Mouse (Mus musculus) thymus, postnatal 25 days (tissue): ENCODE data around the gene Nfatc2.

Source experiments
- DNase-seq: peaks from one replicate; pipeline ENCODE4 v3.0.0; 2022

Nfatc2 gene

GRCm38 (mm10) chr2:168526547-168527429 lies 74.7 kb downstream of the Nfatc2 start:
- DNase-seq = no peak

- no peak for DNase-seq
Observed at GRCm38 (mm10) chr2:168525391-168526154, 75.9 kb downstream of the Nfatc2 start.

- DNase-seq = peak; percentile 52
Observed at GRCm38 (mm10) chr2:168524905-168525381, 76.5 kb downstream of the Nfatc2 start.

GRCm38 (mm10) chr2:168522247-168522646 lies 79.2 kb downstream of the Nfatc2 start:
- no peak for DNase-seq

GRCm38 (mm10) chr2:168520771-168521170 lies 80.7 kb downstream of the Nfatc2 start:
- DNase-seq = no peak

- DNase-seq = no peak
Observed at GRCm38 (mm10) chr2:168519589-168519988, 81.9 kb downstream of the Nfatc2 start.

- DNase-seq = no peak
Observed at GRCm38 (mm10) chr2:168518256-168518659, 83.2 kb downstream of the Nfatc2 start.

- no peak for DNase-seq
Observed at GRCm38 (mm10) chr2:168517774-168518173, 83.7 kb downstream of the Nfatc2 start.

- DNase-seq = no peak
Observed at GRCm38 (mm10) chr2:168516717-168517116, 84.7 kb downstream of the Nfatc2 start.

GRCm38 (mm10) chr2:168515466-168515865 lies 86.0 kb downstream of the Nfatc2 start:
- no peak for DNase-seq

GRCm38 (mm10) chr2:168514131-168514530 lies 87.3 kb downstream of the Nfatc2 start:
- no peak for DNase-seq

- DNase-seq = no peak
Observed at GRCm38 (mm10) chr2:168511529-168511928, 89.9 kb downstream of the Nfatc2 start.

- DNase-seq = no peak
Observed at GRCm38 (mm10) chr2:168508469-168509198, 92.8 kb downstream of the Nfatc2 start.

GRCm38 (mm10) chr2:168504431-168505182 lies 96.8 kb downstream of the Nfatc2 start:
- DNase-seq = no peak

- DNase-seq = no peak
Observed at GRCm38 (mm10) chr2:168503735-168504134, 97.7 kb downstream of the Nfatc2 start.

GRCm38 (mm10) chr2:168500750-168501149 lies 100.7 kb downstream of the Nfatc2 start:
- DNase-seq = no peak

- DNase-seq = no peak
Observed at GRCm38 (mm10) chr2:168500244-168500643, 101.2 kb downstream of the Nfatc2 start.

GRCm38 (mm10) chr2:168491791-168492190 lies 109.7 kb downstream of the Nfatc2 start:
- no peak for DNase-seq

- no peak for DNase-seq
Observed at GRCm38 (mm10) chr2:168489953-168490352, 111.5 kb downstream of the Nfatc2 start.

GRCm38 (mm10) chr2:168488158-168488925 lies 113.1 kb downstream of the Nfatc2 start:
- DNase-seq = peak; percentile 29

GRCm38 (mm10) chr2:168481121-168481520 lies 120.3 kb downstream of the Nfatc2 start:
- DNase-seq = no peak
